Mouse (Mus musculus) lung, postnatal 0 days (tissue): ENCODE measurements around the gene Mfap1b. TPM values are rescaled to one million over a fixed set of nuclear protein-coding genes. Genes with fewer than 3 reads are reported as not detected.
A peak's percentile ranks its signal among the peaks of the same experiment; 100 is the strongest.
"Not testable (repeated sequence)": the region's sequence is repeated elsewhere in the genome, so short reads cannot be mapped to it uniquely, and the experiment has no call there.

Experiments used
- ATAC-seq: fragments of 200-750 bp; cut with Nextera tagmentation; 2 replicates; pipeline ENCODE4 v1.8.0; 2017; ENCODE audit warnings: moderate library complexity
- DNase-seq: peaks from one replicate; pipeline ENCODE4 v3.0.0-alpha.2; 2016; ENCODE audit warnings: low spot score
- H3K27ac ChIP-seq: fragments of 300-500 bp; sonication (generic); 2 replicates; pipeline ENCODE4 v1.5.1; 2014; ENCODE audit warnings: antibody characterized with exemption, mild to moderate bottlenecking, low read length, mixed read lengths
- H3K27me3 ChIP-seq: fragments of 300-500 bp; sonication (generic); replicated peaks from 2 replicates; pipeline ENCODE4 v1.6.1; 2014; ENCODE audit warnings: low read length, mixed read lengths; ENCODE audit not compliant: insufficient read depth
- H3K36me3 ChIP-seq: fragments of 300-500 bp; sonication (generic); 2 replicates; pipeline ENCODE4 v1.6.1; 2014; ENCODE audit warnings: low read length, mixed read lengths; ENCODE audit not compliant: insufficient read depth
- H3K4me1 ChIP-seq: fragments of 300-500 bp; sonication (generic); 2 replicates; pipeline ENCODE4 v1.6.1; 2014; ENCODE audit warnings: antibody characterized with exemption, low read depth, low read length, mixed read lengths; ENCODE audit not compliant: insufficient read depth
- H3K4me2 ChIP-seq: fragments of 300-500 bp; sonication (generic); replicated peaks from 2 replicates; pipeline ENCODE4 v1.6.1; 2014; ENCODE audit warnings: low read depth, mild to moderate bottlenecking, low read length, moderate library complexity, mixed read lengths
- H3K4me3 ChIP-seq: fragments of 300-500 bp; sonication (generic); 2 replicates; pipeline ENCODE4 v1.5.1; 2014; ENCODE audit warnings: low read depth, low read length
- H3K9ac ChIP-seq: fragments of 300-500 bp; sonication (generic); replicated peaks from 2 replicates; pipeline ENCODE4 v1.6.1; 2014; ENCODE audit warnings: low read depth, mild to moderate bottlenecking
- H3K9me3 ChIP-seq: fragments of 300-500 bp; sonication (generic); 2 replicates; pipeline ENCODE4 v1.6.1; 2016; ENCODE audit warnings: low read length, mixed read lengths
- CTCF ChIP-seq: IDR thresholded peaks from 2 replicates; pipeline ENCODE4 v1.5.1; 2016; ENCODE audit warnings: antibody characterized with exemption, mild to moderate bottlenecking
- EP300 ChIP-seq: IDR thresholded peaks from 2 replicates; pipeline ENCODE4 v1.6.1; 2016; ENCODE audit warnings: antibody characterized with exemption, mild to moderate bottlenecking, control low read depth
- WGBS: fragments of 180-500 bp; shearing (Covaris S2); extraction: QIAGEN DNeasy Blood & Tissue Kit; methylation state at CpG from one replicate; pipeline ENCODE4 v1.1.7; 2014; 5-methylcytosine and 5-hydroxymethylcytosine counted together
- polyA plus RNA-seq: library from polyadenylated mRNA; unstranded; fragments of >200 nt; fragmentation: Nextera tagmentation; extraction: Ambion mirVana; gene quantifications from 2 replicates; pipeline ENCODE4 v1.2.1, GENCODE M21; 2015

The Mfap1b gene
- polyA plus RNA-seq, 1 experiment from 2014 or later = 37.7 TPM

- H3K27ac ChIP-seq = no peak overlapping the region
- no peaks in the 10 kb centered on the region for H3K9me3 ChIP-seq
- 88% methylated on average over 8 of the region's 8 CpGs for WGBS
- DNase-seq (peak; percentile 12), ATAC-seq (no peak)
- H3K4me2 ChIP-seq = no peak overlapping the region
- no peak for TF ChIP-seq EP300
- no peak for TF ChIP-seq CTCF
- H3K4me3 ChIP-seq = no peak overlapping the region
- H3K27me3 ChIP-seq = no peaks in the 10 kb centered on the region
- H3K9ac ChIP-seq = no peak overlapping the region
- H3K36me3 ChIP-seq = no peaks in the 10 kb centered on the region
- peaks cover 4% of the 10 kb centered on the region; the same call in 1 of the 2 replicates for H3K4me1 ChIP-seq
Observed at GRCm38 (mm10) chr2:121511401-121511800, 37.5 kb upstream of the Mfap1b start.

- peak; percentile 77 for ATAC-seq
- Histone ChIP-seq H3K27ac (no peak overlapping the region), H3K36me3 (no peaks in the 10 kb centered on the region), H3K4me3 (peak overlapping the region; percentile 40), H3K9me3 (no peaks in the 10 kb centered on the region), H3K4me2 (peak overlapping the region; percentile 54), H3K9ac (peak overlapping the region; percentile 36; the same call in 1 of the 2 replicates), H3K27me3 (no peaks in the 10 kb centered on the region), H3K4me1 (peaks cover 4% of the 10 kb centered on the region; the same call in 1 of the 2 replicates)
- TF ChIP-seq CTCF = no peak
- TF ChIP-seq EP300 = no peak
- DNase-seq = peak; percentile 72
- WGBS = 18% methylated on average over 16 of the region's 16 CpGs
Observed at GRCm38 (mm10) chr2:121509584-121509983, 35.7 kb upstream of the Mfap1b start.

- Histone ChIP-seq H3K27me3 (no peaks in the 10 kb centered on the region), H3K9me3 (no peaks in the 10 kb centered on the region), H3K9ac (no peak overlapping the region), H3K4me3 (0 out of 2 replicates have a peak overlapping the region, but pooled peaks have one; percentile 55), H3K36me3 (no peaks in the 10 kb centered on the region), H3K4me1 (peaks cover 4% of the 10 kb centered on the region; the same call in 1 of the 2 replicates), H3K4me2 (peak overlapping the region; percentile 58; the same call in 1 of the 2 replicates), H3K27ac (no peak overlapping the region)
- TF ChIP-seq EP300 (no peak), CTCF (no peak)
- no peak for DNase-seq
- 77% methylated on average over 2 of the region's 2 CpGs for WGBS
- ATAC-seq = no peak
Observed at GRCm38 (mm10) chr2:121507951-121508330, 34.1 kb upstream of the Mfap1b start.

- DNase-seq (no peak), ATAC-seq (no peak)
- H3K27me3 ChIP-seq = no peaks in the 10 kb centered on the region
- H3K4me1 ChIP-seq = peaks cover 4% of the 10 kb centered on the region; the same call in 1 of the 2 replicates
- peak overlapping the region; percentile 58 for H3K4me2 ChIP-seq
- H3K4me3 ChIP-seq = peak overlapping the region; percentile 55
- TF ChIP-seq EP300 (no peak), CTCF (no peak)
- no peaks in the 10 kb centered on the region for H3K36me3 ChIP-seq
- H3K27ac ChIP-seq = no peak overlapping the region
- H3K9me3 ChIP-seq = no peaks in the 10 kb centered on the region
- 2% methylated on average over 12 of the region's 12 CpGs for WGBS
- H3K9ac ChIP-seq = 0 out of 2 replicates have a peak overlapping the region, but pooled peaks have one; percentile 70
Observed at GRCm38 (mm10) chr2:121507173-121507950, 33.5 kb upstream of the Mfap1b start.

- H3K4me2 ChIP-seq = peak within 1 kb of the TSS; percentile 58
- peak within 1 kb of the TSS; percentile 72; the same call in 1 of the 2 replicates for H3K27ac ChIP-seq
- ATAC-seq (peak; percentile 94), DNase-seq (peak; percentile 95)
- not testable (repeated sequence) for H3K27me3 ChIP-seq, H3K36me3 ChIP-seq, H3K4me1 ChIP-seq, H3K9me3 ChIP-seq
- whole genome bisulfite sequencing = 2% methylated on average over 32 of the region's 42 CpGs
- H3K4me3 ChIP-seq = peak within 1 kb of the TSS; percentile 55
- H3K9ac ChIP-seq = peak within 1 kb of the TSS; percentile 70
- TF ChIP-seq CTCF (peak; percentile 37), EP300 (0 out of 2 replicates have a peak, but pooled peaks have one; percentile 3)
Observed at GRCm38 (mm10) chr2:121505942-121506882, 32.3 kb upstream of the Mfap1b start, which contains the start of the genes Mfap1a and Wdr76. TSS of gene Mfap1a (minus strand) at chr2:121506665. TSS of gene Wdr76 (plus strand) at chr2:121506723.

GRCm38 (mm10) chr2:121501550-121501949 is 27.7 kb upstream of the Mfap1b start:
- not testable (repeated sequence) for H3K4me1 ChIP-seq, H3K4me2 ChIP-seq
- 67% methylated on average over 1 of the region's 6 CpGs for WGBS

GRCm38 (mm10) chr2:121484403-121484802 is 10.5 kb upstream of the Mfap1b start:
- DNase-seq, H3K9me3 ChIP-seq, H3K4me1 ChIP-seq, ATAC-seq, H3K4me3 ChIP-seq, H3K36me3 ChIP-seq, H3K27me3 ChIP-seq, H3K9ac ChIP-seq, H3K4me2 ChIP-seq, H3K27ac ChIP-seq: not testable (repeated sequence)
- no CpG with 5 or more reads among the region's 2 CpGs for WGBS

More at GRCm38 (mm10) chr2:121501550-121501949, 27.7 kb upstream of the Mfap1b start:
- H3K4me3 ChIP-seq, H3K9me3 ChIP-seq, H3K9ac ChIP-seq, ATAC-seq, H3K36me3 ChIP-seq, H3K27ac ChIP-seq, DNase-seq, H3K27me3 ChIP-seq: not testable (repeated sequence)
